Mouse (Mus musculus): ENCODE measurements around the gene Ppil4.

DNA sequence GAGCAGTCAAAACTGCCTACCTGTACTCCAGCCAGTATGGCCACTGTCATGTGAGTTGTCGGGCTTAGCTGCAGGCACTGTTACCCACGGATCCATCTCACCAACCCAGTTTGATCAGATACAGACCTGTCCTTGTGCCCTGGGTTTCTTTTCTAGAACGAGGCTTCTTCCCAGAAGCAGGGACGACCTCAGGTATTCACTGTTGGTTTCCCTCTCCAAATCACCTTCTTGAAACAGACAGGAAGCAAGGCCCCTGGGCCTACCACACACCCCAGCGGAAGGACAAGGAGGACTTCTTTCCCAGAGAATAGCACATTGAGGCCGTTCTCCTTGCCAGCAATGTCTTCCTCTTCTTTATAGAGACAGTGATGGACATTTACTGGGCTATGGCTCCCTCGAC lies 67.8 kb downstream of the Ppil4 start:
- no peak for TF ChIP-seq CTCF (conservative IDR thresholded peaks at IDR 0.05; ENCODE audit: low read length)
- no peak for TF ChIP-seq POU5F1 (IDR thresholded peaks at IDR 0.05; ENCODE audit: borderline replicate concordance, low read length)

Measured in E14TG2a.4 (cell line).